Mouse (Mus musculus): ENCODE results near the gene Gm47969.

DNA sequence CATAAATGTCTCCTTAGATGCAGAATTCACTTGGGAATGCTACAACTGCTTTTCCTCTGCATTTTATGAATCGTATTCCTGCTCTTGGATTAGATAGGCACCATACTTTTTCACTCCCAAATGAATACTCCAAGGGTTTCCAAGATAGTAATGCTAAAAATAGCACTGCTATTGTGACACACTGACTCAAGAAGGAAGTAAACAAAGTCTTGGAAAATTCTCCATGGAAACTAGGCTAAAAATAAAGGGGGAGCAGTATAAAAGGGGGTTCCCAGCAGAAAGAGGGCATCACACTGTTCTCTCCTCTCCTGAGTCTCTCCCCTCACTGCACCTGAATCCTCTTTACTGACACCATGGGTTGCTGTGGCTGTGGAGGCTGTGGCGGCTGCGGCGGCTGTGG is 15.9 kb downstream of the Gm47969 start, which contains the start of gene Krtap28-13:
- TF ChIP-seq CTCF (IDR thresholded peaks at IDR 0.05 in 2 of 3, conservative IDR thresholded peaks at IDR 0.05 in 1 of 3; ENCODE audit: control insufficient read depth in 1 of 3, insufficient read depth in 1 of 3, low read depth in 2 of 3, low read length in 3 of 3, poor library complexity in 1 of 3, severe bottlenecking in 1 of 3) (no peak), POLR2A (IDR thresholded peaks at IDR 0.05; ENCODE audit: control insufficient read depth in 1 of 2, insufficient read depth in 1 of 2, low read depth in 1 of 2, low read length in 2 of 2, poor library complexity in 1 of 2) (no peak), GATA1 (IDR thresholded peaks at IDR 0.05; ENCODE audit: low read depth, low read length) (no peak), NRF1 (IDR thresholded peaks at IDR 0.05; ENCODE audit: insufficient read depth, low read depth, low read length, poor library complexity, severe bottlenecking) (no peak), MXI1 (IDR thresholded peaks at IDR 0.05; ENCODE audit: low read depth, low read length) (no peak), CHD1 (IDR thresholded peaks at IDR 0.05; ENCODE audit: low read depth, low read length) (no peak), ZNF384 (IDR thresholded peaks at IDR 0.05; ENCODE audit: low read depth, low read length) (no peak), E2F4 (IDR thresholded peaks at IDR 0.05; ENCODE audit: borderline replicate concordance, low read depth, low read length) (no peak), MAX (IDR thresholded peaks at IDR 0.05; ENCODE audit: low read length) (no peak), SIN3A (IDR thresholded peaks at IDR 0.05; ENCODE audit: low read length) (no peak), EP300 (IDR thresholded peaks at IDR 0.05; ENCODE audit: low read depth in 1 of 2, low read length in 2 of 2) (no peak)
